Mouse (Mus musculus) forebrain, embryonic 11.5 days (tissue): Measurements from ENCODE around the gene Gm45062. TPM values are rescaled to one million over a fixed set of nuclear protein-coding genes. Genes with fewer than 3 reads are reported as not detected.

ENCODE experiments used
- ATAC-seq: fragments of 200-750 bp; cut with Nextera tagmentation; replicated peaks from 2 replicates; pipeline ENCODE4 v1.8.0; 2017; ENCODE audit warnings: moderate TSS enrichment; ENCODE audit not compliant: low FRiP score
- DNase-seq: peaks from one replicate; pipeline ENCODE4 v3.0.0-alpha.2; 2017; ENCODE audit warnings: low spot score
- H3K27ac ChIP-seq: fragments of 300-500 bp; sonication (generic); 2 replicates; pipeline ENCODE4 v1.5.1; 2014; ENCODE audit warnings: low read depth, low read length
- H3K27me3 ChIP-seq: fragments of 300-500 bp; sonication (generic); 2 replicates; pipeline ENCODE4 v1.6.1; 2014; ENCODE audit warnings: mild to moderate bottlenecking, low read length, mixed read lengths; ENCODE audit not compliant: control insufficient read depth, insufficient read depth
- H3K36me3 ChIP-seq: fragments of 300-500 bp; sonication (generic); 2 replicates; pipeline ENCODE4 v1.6.1; 2014; ENCODE audit warnings: mild to moderate bottlenecking, low read length, moderate library complexity, mixed read lengths; ENCODE audit not compliant: control insufficient read depth, insufficient read depth
- H3K4me1 ChIP-seq: fragments of 300-500 bp; sonication (generic); replicated peaks from 2 replicates; pipeline ENCODE4 v1.6.1; 2014; ENCODE audit warnings: low read length, mixed read lengths; ENCODE audit not compliant: control insufficient read depth, insufficient read depth
- H3K4me2 ChIP-seq: fragments of 300-500 bp; sonication (generic); 2 replicates; pipeline ENCODE4 v1.6.1; 2014; ENCODE audit warnings: low read depth, mild to moderate bottlenecking, low read length, moderate library complexity, mixed read lengths; ENCODE audit not compliant: severe bottlenecking
- H3K4me3 ChIP-seq: fragments of 300-500 bp; sonication (generic); 2 replicates; pipeline ENCODE4 v1.5.1; 2014; ENCODE audit warnings: low read depth, low read length
- H3K9ac ChIP-seq: fragments of 300-500 bp; sonication (generic); 2 replicates; pipeline ENCODE4 v1.6.1; 2014; ENCODE audit warnings: low read length
- H3K9me3 ChIP-seq: fragments of 300-500 bp; sonication (generic); 2 replicates; pipeline ENCODE4 v1.6.1; 2016; ENCODE audit warnings: low read length, mixed read lengths; ENCODE audit not compliant: control insufficient read depth
- WGBS: fragments of 180-500 bp; shearing (Covaris S2); extraction: QIAGEN DNeasy Blood & Tissue Kit; methylation state at CpG from one replicate; pipeline ENCODE4 v1.1.7; 2014; 5-methylcytosine and 5-hydroxymethylcytosine counted together
- polyA plus RNA-seq: library from polyadenylated mRNA; unstranded; fragments of >200 nt; fragmentation: Nextera tagmentation; extraction: Ambion mirVana; gene quantifications from 2 replicates; pipeline ENCODE4 v1.2.1, GENCODE M21; 2014

Gene Gm45062
- polyA plus RNA-seq, 1 experiment from 2014 or later: 19.1 TPM

DNA sequence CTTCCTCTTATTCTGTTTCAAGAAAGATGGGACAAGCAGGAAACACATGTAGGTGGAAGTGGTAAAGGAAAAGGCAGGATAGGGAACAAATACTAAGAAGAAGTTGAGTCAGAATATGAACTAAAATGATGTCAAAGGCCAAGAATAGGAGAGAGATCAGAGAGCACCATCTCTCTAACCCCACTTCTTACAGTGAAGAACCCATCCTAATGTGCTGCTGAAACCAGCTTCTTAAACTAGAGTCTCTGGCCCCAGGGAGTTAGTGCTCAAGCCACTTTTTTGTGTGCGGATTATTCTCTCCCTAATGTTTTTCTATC, 160.9 kb downstream of the Gm45062 start:
- Histone ChIP-seq H3K4me2 (no peak overlapping the region), H3K4me3 (no peak overlapping the region), H3K36me3 (no peaks in the 10 kb centered on the region), H3K27me3 (no peaks in the 10 kb centered on the region), H3K27ac (no peak overlapping the region), H3K4me1 (0 out of 2 replicates have a peak, but pooled peaks cover 2% of the 10 kb centered on the region), H3K9ac (no peak overlapping the region), H3K9me3 (no peaks in the 10 kb centered on the region)
- DNase-seq: no peak
- ATAC-seq: no peak
- 83% methylated on average over 1 of the region's 1 CpGs for WGBS

DNA sequence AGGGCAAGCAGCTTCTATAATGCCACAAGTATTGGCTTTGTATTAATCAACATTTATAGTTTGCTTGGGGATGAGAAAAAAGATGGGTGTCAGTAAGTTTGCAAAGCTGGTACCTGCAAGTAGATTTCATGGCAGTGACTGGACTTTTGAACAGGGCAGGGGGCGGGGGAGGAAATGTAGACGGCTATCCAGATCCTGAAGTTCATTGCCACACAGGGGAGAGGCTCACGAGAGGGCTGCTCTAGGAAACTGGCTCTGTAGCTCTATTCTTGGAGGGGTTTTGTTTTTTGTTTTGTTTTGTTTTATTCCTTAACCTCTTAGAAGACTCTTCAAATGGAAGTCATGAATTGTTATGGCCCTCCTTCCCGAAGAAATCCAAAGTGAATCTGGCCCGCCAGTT, 162.2 kb downstream of the Gm45062 start:
- Histone ChIP-seq H3K4me1 (0 out of 2 replicates have a peak, but pooled peaks cover 2% of the 10 kb centered on the region), H3K27me3 (no peaks in the 10 kb centered on the region), H3K9ac (no peak overlapping the region), H3K4me2 (no peak overlapping the region), H3K27ac (no peak overlapping the region), H3K9me3 (no peaks in the 10 kb centered on the region), H3K4me3 (no peak overlapping the region), H3K36me3 (no peaks in the 10 kb centered on the region)
- 79% methylated on average over 5 of the region's 5 CpGs for WGBS
- no peak for DNase-seq
- ATAC-seq: no peak

DNA sequence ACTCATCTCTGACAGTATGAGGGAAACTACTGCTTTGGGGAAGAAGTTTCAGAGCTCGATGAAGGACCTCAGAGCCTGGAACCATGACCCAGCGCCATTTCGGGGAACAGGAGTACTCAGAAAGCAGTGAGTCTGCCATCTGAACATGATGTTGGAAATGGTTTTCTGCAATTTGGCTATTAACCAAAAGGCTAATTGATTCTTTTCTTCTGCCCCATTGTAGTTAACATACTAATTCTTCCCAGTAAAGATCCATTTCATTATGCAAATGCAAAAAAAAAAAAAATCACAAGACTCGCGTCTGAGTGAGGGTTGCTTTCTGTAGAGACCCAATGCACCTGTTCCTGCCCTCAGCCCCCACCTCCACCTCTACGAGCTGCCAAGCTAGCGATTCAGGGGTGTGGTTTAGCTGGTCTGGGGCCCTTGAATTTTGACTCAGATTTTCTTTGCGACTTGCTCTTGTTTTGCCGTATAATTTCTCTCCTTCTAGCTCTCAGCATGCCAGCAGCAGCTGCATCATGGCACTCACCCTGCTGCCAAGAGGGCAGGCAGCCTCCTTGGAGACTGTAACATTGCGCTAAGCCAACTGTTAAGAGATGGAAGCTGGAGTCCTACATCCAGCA, 162.8 kb downstream of the Gm45062 start:
- Histone ChIP-seq H3K4me2 (no peak overlapping the region), H3K9ac (no peak overlapping the region), H3K27me3 (no peaks in the 10 kb centered on the region), H3K36me3 (no peaks in the 10 kb centered on the region), H3K4me3 (no peak overlapping the region), H3K4me1 (0 out of 2 replicates have a peak, but pooled peaks cover 2% of the 10 kb centered on the region), H3K9me3 (no peaks in the 10 kb centered on the region), H3K27ac (no peak overlapping the region)
- DNase-seq (no peak), ATAC-seq (no peak)
- WGBS: 74% methylated on average over 10 of the region's 10 CpGs

DNA sequence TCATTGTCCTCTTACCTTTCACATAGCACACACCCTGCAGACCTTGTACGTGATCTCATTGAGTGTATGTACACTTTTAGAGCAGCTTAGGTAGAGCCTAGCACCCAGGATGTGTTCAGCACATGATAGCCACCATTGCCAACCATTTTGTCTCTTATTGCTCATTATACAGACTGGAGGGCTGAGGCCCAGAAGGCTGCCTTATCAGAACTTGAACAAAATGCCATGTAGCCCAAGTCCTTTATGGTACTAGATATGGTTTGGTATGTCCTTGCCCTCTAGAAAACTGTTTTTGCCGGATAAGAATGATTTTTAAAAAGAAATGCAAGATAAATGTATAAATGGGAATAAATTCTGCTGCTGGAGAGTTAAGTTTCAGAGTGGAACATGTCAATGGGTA, 163.9 kb downstream of the Gm45062 start:
- H3K27me3 ChIP-seq: no peaks in the 10 kb centered on the region
- H3K9ac ChIP-seq: no peak overlapping the region
- no peaks in the 10 kb centered on the region for H3K36me3 ChIP-seq
- H3K4me1 ChIP-seq: 0 out of 2 replicates have a peak, but pooled peaks cover 2% of the 10 kb centered on the region
- H3K4me3 ChIP-seq: no peak overlapping the region
- DNase-seq: no peak
- no peaks in the 10 kb centered on the region for H3K9me3 ChIP-seq
- H3K4me2 ChIP-seq: no peak overlapping the region
- no peak for ATAC-seq
- WGBS: 80% methylated on average over 2 of the region's 2 CpGs
- no peak overlapping the region for H3K27ac ChIP-seq

DNA sequence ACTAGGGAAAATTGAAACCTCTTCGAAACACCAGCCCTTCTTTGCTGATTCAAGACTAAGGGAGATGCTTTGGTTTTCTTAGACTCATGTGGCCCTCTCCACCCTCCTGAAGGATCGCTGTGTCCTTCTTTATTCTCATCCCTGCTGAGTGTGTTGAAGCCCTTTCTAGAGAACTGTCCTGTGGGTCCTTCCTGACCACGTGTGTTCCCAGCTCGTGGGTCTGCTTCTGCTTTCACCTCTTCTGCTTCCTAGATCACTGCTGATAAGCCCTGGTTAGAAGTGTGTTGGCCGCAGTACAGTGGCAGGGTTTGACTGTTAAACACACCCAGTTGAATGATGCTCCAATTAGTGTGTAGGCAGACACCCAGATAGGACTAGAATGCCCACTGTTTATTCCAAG, 168.4 kb downstream of the Gm45062 start:
- Histone ChIP-seq H3K36me3 (no peaks in the 10 kb centered on the region), H3K27ac (no peak overlapping the region), H3K4me3 (no peak overlapping the region), H3K9me3 (no peaks in the 10 kb centered on the region), H3K4me1 (no peaks in the 10 kb centered on the region), H3K9ac (no peak overlapping the region), H3K4me2 (no peak overlapping the region), H3K27me3 (no peaks in the 10 kb centered on the region)
- DNase-seq: no peak
- 86% methylated on average over 5 of the region's 5 CpGs for WGBS
- no peak for ATAC-seq

DNA sequence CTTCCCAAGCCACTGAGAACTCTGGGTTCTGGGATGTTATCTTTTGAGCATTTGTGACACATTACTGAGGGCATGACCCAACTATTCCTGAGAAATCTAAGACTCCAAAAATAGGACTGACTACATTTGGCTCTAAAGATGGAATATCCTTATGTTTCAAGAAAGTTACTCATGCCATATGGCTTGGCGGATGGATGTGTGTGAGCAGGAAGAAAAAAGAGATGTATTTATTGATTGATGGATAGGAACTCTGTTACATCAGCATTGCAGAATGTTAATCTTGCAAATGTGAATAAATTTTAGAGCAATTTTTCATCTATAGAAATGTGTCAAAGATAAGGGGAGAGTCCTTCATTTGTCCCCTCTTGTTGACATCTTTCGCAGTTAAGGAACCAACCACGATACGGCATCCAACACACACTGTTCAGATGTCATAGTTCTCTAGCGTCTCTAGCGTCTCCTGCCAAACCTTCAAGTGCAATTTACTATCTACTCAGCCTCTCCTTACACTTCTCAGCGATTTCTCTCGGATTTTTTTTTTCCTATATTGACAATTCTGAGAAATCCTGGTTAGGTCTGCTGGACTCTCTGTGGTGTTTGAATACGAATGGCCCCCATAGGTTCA, 171.5 kb downstream of the Gm45062 start:
- Histone ChIP-seq H3K9me3 (no peaks in the 10 kb centered on the region), H3K36me3 (no peaks in the 10 kb centered on the region), H3K4me2 (no peak overlapping the region), H3K27ac (no peak overlapping the region), H3K9ac (no peak overlapping the region), H3K4me1 (no peaks in the 10 kb centered on the region), H3K4me3 (no peak overlapping the region), H3K27me3 (no peaks in the 10 kb centered on the region)
- WGBS: 92% methylated on average over 9 of the region's 9 CpGs
- no peak for DNase-seq
- no peak for ATAC-seq

DNA sequence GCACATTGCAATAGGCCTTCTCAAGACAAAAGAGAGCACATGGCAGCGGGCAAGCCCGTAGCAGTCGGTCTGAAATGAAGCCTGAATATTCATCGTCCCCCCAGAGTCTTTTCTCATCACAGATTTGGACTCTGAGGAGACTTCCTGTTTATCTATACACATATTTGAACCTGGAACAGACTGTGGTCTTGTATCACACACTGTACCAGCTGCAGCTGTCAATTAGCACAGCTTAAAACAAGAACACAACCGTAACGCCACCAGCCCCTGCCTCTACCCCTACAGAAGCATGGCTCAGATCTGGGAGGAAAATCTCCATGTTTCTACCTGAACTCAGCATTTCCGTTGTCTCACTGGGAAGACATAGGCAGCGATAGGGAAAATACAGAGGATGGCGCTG, 173.9 kb downstream of the Gm45062 start:
- Histone ChIP-seq H3K9ac (no peak overlapping the region), H3K4me2 (no peak overlapping the region), H3K4me3 (no peak overlapping the region), H3K27me3 (no peaks in the 10 kb centered on the region), H3K9me3 (no peaks in the 10 kb centered on the region), H3K36me3 (no peaks in the 10 kb centered on the region), H3K4me1 (no peaks in the 10 kb centered on the region), H3K27ac (no peak overlapping the region)
- DNase-seq (no peak), ATAC-seq (no peak)
- 86% methylated on average over 9 of the region's 9 CpGs for WGBS

DNA sequence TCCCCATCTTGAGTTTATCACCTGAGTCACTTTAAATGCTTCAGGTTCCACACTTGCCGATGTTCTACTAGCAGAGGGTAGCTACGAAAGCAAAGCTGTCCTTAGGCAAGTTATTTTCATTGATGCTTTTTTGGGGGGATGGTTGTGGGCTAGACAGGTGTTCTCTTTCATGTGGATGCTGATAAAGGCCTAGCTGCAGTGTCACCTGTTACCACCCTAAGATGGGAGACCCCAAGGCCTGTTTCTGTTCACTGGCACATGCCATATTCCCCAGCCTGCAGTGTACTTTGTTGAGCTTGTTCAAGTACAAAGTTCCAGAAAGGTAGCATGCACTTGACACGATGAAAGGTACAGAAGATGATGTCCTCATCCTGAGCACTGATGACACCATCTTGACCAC, 178.7 kb downstream of the Gm45062 start:
- ATAC-seq: no peak
- Histone ChIP-seq H3K9ac (no peak overlapping the region), H3K27me3 (no peaks in the 10 kb centered on the region), H3K36me3 (no peaks in the 10 kb centered on the region), H3K9me3 (no peaks in the 10 kb centered on the region), H3K4me2 (no peak overlapping the region), H3K4me1 (no peaks in the 10 kb centered on the region), H3K27ac (no peak overlapping the region), H3K4me3 (no peak overlapping the region)
- DNase-seq: no peak
- WGBS: 93% methylated on average over 3 of the region's 3 CpGs

DNA sequence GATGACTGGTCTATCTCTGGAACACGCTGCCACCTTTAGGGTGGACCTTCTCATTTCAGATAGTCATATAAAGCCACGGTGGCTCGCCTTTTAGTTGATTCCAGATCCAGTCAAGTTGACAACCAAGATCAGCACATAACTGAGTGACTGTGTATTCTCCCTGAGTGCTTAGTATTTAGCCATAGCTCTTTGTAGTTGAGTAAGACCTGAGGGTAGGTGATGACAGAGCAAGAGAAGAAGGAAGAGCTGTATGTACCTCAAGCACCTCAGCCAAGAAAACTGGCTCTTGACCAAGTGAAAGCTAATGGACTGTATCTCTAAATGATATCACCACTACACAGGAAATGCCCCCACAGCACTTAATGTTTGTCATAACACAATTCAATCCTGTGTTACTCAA, 182.6 kb downstream of the Gm45062 start:
- no peak for ATAC-seq

More for the DNA sequence above, 182.6 kb downstream of the Gm45062 start:
- no peaks in the 10 kb centered on the region for H3K9me3 ChIP-seq
- no peaks in the 10 kb centered on the region for H3K36me3 ChIP-seq
- WGBS: 89% methylated on average over 3 of the region's 3 CpGs
- DNase-seq: no peak
- no peak overlapping the region for H3K27ac ChIP-seq
- no peaks in the 10 kb centered on the region for H3K27me3 ChIP-seq
- H3K4me3 ChIP-seq: no peak overlapping the region
- H3K4me2 ChIP-seq: no peak overlapping the region
- H3K9ac ChIP-seq: no peak overlapping the region
- no peaks in the 10 kb centered on the region for H3K4me1 ChIP-seq
